Mouse (Mus musculus): Measurements from ENCODE around the gene Muc4. TPM values are rescaled to one million over a fixed set of nuclear protein-coding genes. Genes with fewer than 3 reads are reported as not detected.

The Muc4 gene
- total and polyA plus RNA-seq, 3 experiments: not detected

- Histone ChIP-seq H3K9ac (ENCODE audit: control insufficient read depth, low read depth, low read length, poor library complexity, severe bottlenecking) (no peak overlapping the region), H3K9me3 (replicated peaks; ENCODE audit: insufficient read depth, low read length) (no peaks in the 10 kb centered on the region), H3K36me3 (ENCODE audit: control insufficient read depth in 1 of 2, insufficient read depth in 2 of 2, low read length in 2 of 2) (peaks cover 0 to 3% of the 10 kb centered on the region in 2 experiments; a peak in 1 of 4 replicates), H3K79me2 (ENCODE audit: control insufficient read depth, insufficient read depth, low read length, poor library complexity) (no peaks in the 10 kb centered on the region), H3K4me1 (ENCODE audit: control insufficient read depth in 1 of 2, insufficient read depth in 2 of 2, low read length in 2 of 2) (peaks cover 0 to 7% of the 10 kb centered on the region in 2 experiments; a peak in 2 of 4 replicates), H3K27me3 (ENCODE audit: control insufficient read depth in 1 of 2, insufficient read depth in 2 of 2, low read length in 2 of 2) (no peaks in the 10 kb centered on the region), H3K27ac (ENCODE audit: control insufficient read depth, low read depth, low read length) (no peak overlapping the region), H3K4me3 (ENCODE audit: control insufficient read depth in 1 of 2, insufficient read depth in 1 of 2, low read depth in 2 of 2, low read length in 2 of 2) (no peak overlapping the region)
- no peak for DNase-seq (ENCODE audit: low read depth, low spot score)
- TF ChIP-seq MAX (IDR thresholded peaks at IDR 0.05; ENCODE audit: low read length): no peak
- TF ChIP-seq E2F4 (IDR thresholded peaks at IDR 0.05; ENCODE audit: borderline replicate concordance, low read depth, low read length): no peak
- no peak for TF ChIP-seq CHD2 (IDR thresholded peaks at IDR 0.05; ENCODE audit: low read length)
- TF ChIP-seq BHLHE40 (IDR thresholded peaks at IDR 0.05; ENCODE audit: borderline replicate concordance, low read depth, low read length): no peak
- TF ChIP-seq RAD21 (IDR thresholded peaks at IDR 0.05; ENCODE audit: low read depth, low read length): no peak
- TF ChIP-seq CHD1 (IDR thresholded peaks at IDR 0.05; ENCODE audit: low read depth, low read length): no peak
- TF ChIP-seq POLR2A (IDR thresholded peaks at IDR 0.05; ENCODE audit: control insufficient read depth in 1 of 2, insufficient read depth in 1 of 2, low read depth in 1 of 2, low read length in 2 of 2, poor library complexity in 1 of 2): no peak
Measured at GRCm38 (mm10) chr16:32818441-32818840, 82.8 kb downstream of the Muc4 start.

- Histone ChIP-seq H3K4me1 (ENCODE audit: control insufficient read depth in 1 of 2, insufficient read depth in 2 of 2, low read length in 2 of 2) (no peaks in the 10 kb centered on the region), H3K27me3 (ENCODE audit: control insufficient read depth in 1 of 2, insufficient read depth in 2 of 2, low read length in 2 of 2) (no peaks in the 10 kb centered on the region), H3K4me3 (ENCODE audit: control insufficient read depth in 1 of 2, insufficient read depth in 1 of 2, low read depth in 2 of 2, low read length in 2 of 2) (no peak overlapping the region), H3K9me3 (replicated peaks; ENCODE audit: insufficient read depth, low read length) (no peaks in the 10 kb centered on the region), H3K79me2 (ENCODE audit: control insufficient read depth, insufficient read depth, low read length, poor library complexity) (no peaks in the 10 kb centered on the region), H3K36me3 (ENCODE audit: control insufficient read depth in 1 of 2, insufficient read depth in 2 of 2, low read length in 2 of 2) (no peaks in the 10 kb centered on the region), H3K9ac (ENCODE audit: control insufficient read depth, low read depth, low read length, poor library complexity, severe bottlenecking) (no peak overlapping the region), H3K27ac (ENCODE audit: control insufficient read depth, low read depth, low read length) (no peak overlapping the region)
- no peak for DNase-seq (ENCODE audit: low read depth, low spot score)
- TF ChIP-seq BHLHE40 (IDR thresholded peaks at IDR 0.05; ENCODE audit: borderline replicate concordance, low read depth, low read length) (no peak), MAFK (IDR thresholded peaks at IDR 0.05; ENCODE audit: borderline replicate concordance, low read depth, low read length) (no peak), TCF12 (IDR thresholded peaks at IDR 0.05; ENCODE audit: low read depth, low read length) (no peak)
Measured at GRCm38 (mm10) chr16:32821772-32822449, 86.2 kb downstream of the Muc4 start.

- H3K4me1 ChIP-seq (ENCODE audit: control insufficient read depth in 1 of 2, insufficient read depth in 2 of 2, low read length in 2 of 2): no peaks in the 10 kb centered on the region
Measured at GRCm38 (mm10) chr16:32822450-32822827, 86.8 kb downstream of the Muc4 start.

More at GRCm38 (mm10) chr16:32822450-32822827, 86.8 kb downstream of the Muc4 start:
- Histone ChIP-seq H3K27ac (ENCODE audit: control insufficient read depth, low read depth, low read length) (no peak overlapping the region), H3K79me2 (ENCODE audit: control insufficient read depth, insufficient read depth, low read length, poor library complexity) (no peaks in the 10 kb centered on the region), H3K9me3 (replicated peaks; ENCODE audit: insufficient read depth, low read length) (no peaks in the 10 kb centered on the region), H3K9ac (ENCODE audit: control insufficient read depth, low read depth, low read length, poor library complexity, severe bottlenecking) (no peak overlapping the region), H3K4me3 (ENCODE audit: control insufficient read depth in 1 of 2, insufficient read depth in 1 of 2, low read depth in 2 of 2, low read length in 2 of 2) (no peak overlapping the region), H3K36me3 (ENCODE audit: control insufficient read depth in 1 of 2, insufficient read depth in 2 of 2, low read length in 2 of 2) (no peaks in the 10 kb centered on the region), H3K27me3 (ENCODE audit: control insufficient read depth in 1 of 2, insufficient read depth in 2 of 2, low read length in 2 of 2) (no peaks in the 10 kb centered on the region)
- TF ChIP-seq SMC3 (IDR thresholded peaks at IDR 0.05; ENCODE audit: low read depth, low read length) (no peak), MYC (IDR thresholded peaks at IDR 0.05; ENCODE audit: low read depth, low read length) (no peak), ZC3H11A (IDR thresholded peaks at IDR 0.05; ENCODE audit: low read depth, low read length) (no peak)
- no peak for DNase-seq (ENCODE audit: low read depth, low spot score)

Measured in MEL (cell line).